Mouse (Mus musculus): ENCODE results near the gene Oxt. TPM values are rescaled to one million over a fixed set of nuclear protein-coding genes. Genes with fewer than 3 reads are reported as not detected.

Gene Oxt
- polyA plus RNA-seq, 1 experiment = not detected

DNA sequence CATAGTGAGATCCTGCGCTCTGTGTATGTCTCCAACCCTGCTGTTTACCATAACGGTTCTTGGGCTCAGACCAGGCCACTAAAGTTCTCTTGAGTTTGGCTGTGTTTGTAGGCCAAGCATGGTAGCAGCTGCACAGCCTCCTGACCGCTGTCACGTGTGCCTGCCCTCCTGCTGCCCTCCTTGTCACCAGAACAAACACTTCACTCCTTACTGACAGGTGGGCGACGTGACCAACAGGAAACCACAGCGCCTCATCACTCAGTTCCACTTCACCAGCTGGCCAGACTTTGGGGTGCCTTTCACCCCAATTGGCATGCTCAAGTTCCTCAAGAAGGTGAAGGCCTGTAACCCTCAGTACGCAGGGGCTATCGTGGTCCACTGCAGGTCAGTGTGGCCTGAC lies 35.7 kb upstream of the Oxt start:
- 29% methylated on average over 9 of the region's 9 CpGs for WGBS
- Histone ChIP-seq H3K27ac (ENCODE audit: control insufficient read depth, insufficient read depth, low read depth, low read length, poor library complexity) (peak overlapping the region; percentile 54), H3K4me3 (replicated peaks; ENCODE audit: control insufficient read depth, low read depth, low read length) (no peak overlapping the region), H3K4me1 (ENCODE audit: control insufficient read depth, insufficient read depth, low read length) (peaks cover 10% of the 10 kb centered on the region)
- TF ChIP-seq POLR2A (IDR thresholded peaks at IDR 0.05; ENCODE audit: borderline replicate concordance, control insufficient read depth, low read depth, low read length) (no peak), CTCF (IDR thresholded peaks at IDR 0.05; ENCODE audit: control insufficient read depth, insufficient read depth, low read length) (no peak)

- TF ChIP-seq CTCF (IDR thresholded peaks at IDR 0.05; ENCODE audit: control insufficient read depth, insufficient read depth, low read length) (no peak), POLR2A (IDR thresholded peaks at IDR 0.05; ENCODE audit: borderline replicate concordance, control insufficient read depth, low read depth, low read length) (no peak)
- 68% methylated on average over 8 of the region's 8 CpGs for WGBS
- no peaks in the 10 kb centered on the region for H3K4me1 ChIP-seq (ENCODE audit: control insufficient read depth, insufficient read depth, low read length)
- no peak overlapping the region for H3K4me3 ChIP-seq (replicated peaks; ENCODE audit: control insufficient read depth, low read depth, low read length)
- no peak overlapping the region for H3K27ac ChIP-seq (ENCODE audit: control insufficient read depth, insufficient read depth, low read depth, low read length, poor library complexity)
These were observed 29.0 kb upstream of the Oxt start for GRCm38 (mm10) chr2:130546957-130547356.

GRCm38 (mm10) chr2:130554841-130555240 lies 21.1 kb upstream of the Oxt start:
- no peak overlapping the region for H3K4me3 ChIP-seq (replicated peaks; ENCODE audit: control insufficient read depth, low read depth, low read length)
- TF ChIP-seq POLR2A (IDR thresholded peaks at IDR 0.05; ENCODE audit: borderline replicate concordance, control insufficient read depth, low read depth, low read length) (no peak), CTCF (IDR thresholded peaks at IDR 0.05; ENCODE audit: control insufficient read depth, insufficient read depth, low read length) (no peak)
- WGBS = 75% methylated on average over 7 of the region's 7 CpGs

DNA sequence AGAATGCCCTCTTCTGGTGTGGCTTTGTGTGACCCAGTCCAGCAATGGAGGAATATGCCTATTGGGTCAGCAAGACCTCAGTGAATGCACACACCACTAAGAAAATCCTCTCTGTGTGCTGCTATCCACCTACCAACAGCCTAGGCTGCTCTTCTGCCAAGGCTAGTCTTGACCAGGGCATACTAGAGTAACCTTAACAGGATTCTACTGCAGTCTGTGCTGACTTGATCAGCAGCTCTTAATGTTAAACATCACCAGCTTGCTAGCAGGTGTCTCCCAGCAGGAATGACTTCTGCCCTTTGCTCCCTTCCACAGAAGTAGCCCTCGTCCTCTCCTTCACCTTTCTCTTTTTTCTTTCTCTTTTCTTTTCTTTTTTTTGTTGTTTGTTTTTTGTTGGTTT lies 19.7 kb upstream of the Oxt start:
- TF ChIP-seq CTCF (IDR thresholded peaks at IDR 0.05; ENCODE audit: control insufficient read depth, insufficient read depth, low read length) (no peak), POLR2A (IDR thresholded peaks at IDR 0.05; ENCODE audit: borderline replicate concordance, control insufficient read depth, low read depth, low read length) (no peak)
- Histone ChIP-seq H3K27ac (ENCODE audit: control insufficient read depth, insufficient read depth, low read depth, low read length, poor library complexity) (no peak overlapping the region), H3K4me3 (replicated peaks; ENCODE audit: control insufficient read depth, low read depth, low read length) (no peak overlapping the region), H3K4me1 (ENCODE audit: control insufficient read depth, insufficient read depth, low read length) (no peaks in the 10 kb centered on the region)
- 83% methylated on average over 1 of the region's 1 CpGs for WGBS

More at GRCm38 (mm10) chr2:130554841-130555240, 21.1 kb upstream of the Oxt start:
- Histone ChIP-seq H3K4me1 (ENCODE audit: control insufficient read depth, insufficient read depth, low read length) (no peaks in the 10 kb centered on the region), H3K27ac (ENCODE audit: control insufficient read depth, insufficient read depth, low read depth, low read length, poor library complexity) (no peak overlapping the region)

DNA sequence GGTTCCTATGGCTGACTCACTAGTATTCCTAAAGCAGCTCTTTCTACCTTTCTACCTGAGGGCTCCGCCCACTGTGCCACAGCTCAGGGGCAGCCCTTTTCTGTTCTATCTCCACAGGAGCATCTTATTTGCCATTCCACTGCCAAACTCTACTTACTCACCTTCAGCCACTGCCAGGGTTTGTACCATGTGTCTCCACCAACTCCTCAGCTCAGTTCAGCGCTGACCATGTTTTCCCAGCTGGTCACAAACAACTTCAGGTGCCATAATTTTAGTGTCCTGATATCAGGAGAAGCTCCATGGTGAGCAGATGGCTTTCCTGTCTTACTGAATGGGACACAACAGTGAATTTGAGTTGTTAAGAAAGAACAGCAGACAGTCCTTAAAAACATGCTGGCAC lies 18.5 kb upstream of the Oxt start:
- Histone ChIP-seq H3K4me3 (replicated peaks; ENCODE audit: control insufficient read depth, low read depth, low read length) (no peak overlapping the region), H3K27ac (ENCODE audit: control insufficient read depth, insufficient read depth, low read depth, low read length, poor library complexity) (no peak overlapping the region), H3K4me1 (ENCODE audit: control insufficient read depth, insufficient read depth, low read length) (no peaks in the 10 kb centered on the region)
- WGBS = 94% methylated on average over 2 of the region's 2 CpGs
- TF ChIP-seq POLR2A (IDR thresholded peaks at IDR 0.05; ENCODE audit: borderline replicate concordance, control insufficient read depth, low read depth, low read length) (no peak), CTCF (IDR thresholded peaks at IDR 0.05; ENCODE audit: control insufficient read depth, insufficient read depth, low read length) (no peak)

- Histone ChIP-seq H3K27ac (ENCODE audit: control insufficient read depth, insufficient read depth, low read depth, low read length, poor library complexity) (no peak overlapping the region), H3K4me3 (replicated peaks; ENCODE audit: control insufficient read depth, low read depth, low read length) (no peak overlapping the region), H3K4me1 (ENCODE audit: control insufficient read depth, insufficient read depth, low read length) (no peaks in the 10 kb centered on the region)
- 57% methylated on average over 2 of the region's 2 CpGs for whole genome bisulfite sequencing
- no peak for TF ChIP-seq POLR2A (IDR thresholded peaks at IDR 0.05; ENCODE audit: borderline replicate concordance, control insufficient read depth, low read depth, low read length)
- TF ChIP-seq CTCF (IDR thresholded peaks at IDR 0.05; ENCODE audit: control insufficient read depth, insufficient read depth, low read length) = no peak
These were observed 18.0 kb upstream of the Oxt start for GRCm38 (mm10) chr2:130558015-130558414.

- under 1% methylated on average over 61 of the region's 61 CpGs for WGBS
- H3K4me3 ChIP-seq (replicated peaks; ENCODE audit: control insufficient read depth, low read depth, low read length) = peak within 1 kb of the TSS; percentile 98
- H3K4me1 ChIP-seq (ENCODE audit: control insufficient read depth, insufficient read depth, low read length) = no peaks in the 10 kb centered on the region
- TF ChIP-seq CTCF (IDR thresholded peaks at IDR 0.05; ENCODE audit: control insufficient read depth, insufficient read depth, low read length) = peak; percentile 17; the same call in 1 of the 2 replicates
- peak; percentile 81; the same call in 1 of the 2 replicates for TF ChIP-seq POLR2A (IDR thresholded peaks at IDR 0.05; ENCODE audit: borderline replicate concordance, control insufficient read depth, low read depth, low read length)
- peak within 1 kb of the TSS; percentile 61 for H3K27ac ChIP-seq (ENCODE audit: control insufficient read depth, insufficient read depth, low read depth, low read length, poor library complexity)
These were observed 12.5 kb upstream of the Oxt start, which contains the start of gene Mrps26 for GRCm38 (mm10) chr2:130563212-130564055. Gene Mrps26 (plus strand): TSS chr2:130563742.

DNA sequence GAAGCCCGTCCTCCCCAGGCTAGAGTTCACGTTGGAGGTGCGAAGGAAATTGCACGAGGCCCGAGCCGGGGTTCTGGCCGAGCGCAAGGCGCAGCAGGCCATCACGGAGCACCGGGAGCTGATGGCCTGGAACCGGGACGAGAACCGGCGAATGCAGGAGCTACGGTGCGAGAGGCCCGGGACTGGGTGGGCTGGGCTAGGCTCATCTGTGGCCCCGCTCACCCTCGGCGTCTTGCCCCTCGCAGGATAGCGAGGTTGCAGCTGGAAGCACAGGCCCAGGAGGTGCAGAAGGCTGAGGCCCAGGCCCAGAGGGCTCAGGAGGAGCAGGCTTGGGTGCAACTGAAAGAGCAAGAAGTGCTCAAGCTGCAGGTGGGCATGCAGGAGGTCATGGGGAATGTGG lies 11.9 kb upstream of the Oxt start:
- Histone ChIP-seq H3K4me3 (replicated peaks; ENCODE audit: control insufficient read depth, low read depth, low read length) (peak overlapping the region; percentile 98), H3K4me1 (ENCODE audit: control insufficient read depth, insufficient read depth, low read length) (no peaks in the 10 kb centered on the region), H3K27ac (ENCODE audit: control insufficient read depth, insufficient read depth, low read depth, low read length, poor library complexity) (peak overlapping the region; percentile 61)
- TF ChIP-seq CTCF (IDR thresholded peaks at IDR 0.05; ENCODE audit: control insufficient read depth, insufficient read depth, low read length) = no peak
- TF ChIP-seq POLR2A (IDR thresholded peaks at IDR 0.05; ENCODE audit: borderline replicate concordance, control insufficient read depth, low read depth, low read length) = no peak
- under 1% methylated on average over 23 of the region's 23 CpGs for WGBS

All from bone marrow, adult 2 months (tissue).